Mouse (Mus musculus) ovary, adult 18-20 months (tissue): ENCODE results near the gene Clasp1.

ENCODE experiments used
- DNase-seq: peaks from one replicate; pipeline ENCODE4 v3.0.0; 2022; ENCODE audit warnings: low spot score, mixed read lengths

Gene Clasp1

DNA sequence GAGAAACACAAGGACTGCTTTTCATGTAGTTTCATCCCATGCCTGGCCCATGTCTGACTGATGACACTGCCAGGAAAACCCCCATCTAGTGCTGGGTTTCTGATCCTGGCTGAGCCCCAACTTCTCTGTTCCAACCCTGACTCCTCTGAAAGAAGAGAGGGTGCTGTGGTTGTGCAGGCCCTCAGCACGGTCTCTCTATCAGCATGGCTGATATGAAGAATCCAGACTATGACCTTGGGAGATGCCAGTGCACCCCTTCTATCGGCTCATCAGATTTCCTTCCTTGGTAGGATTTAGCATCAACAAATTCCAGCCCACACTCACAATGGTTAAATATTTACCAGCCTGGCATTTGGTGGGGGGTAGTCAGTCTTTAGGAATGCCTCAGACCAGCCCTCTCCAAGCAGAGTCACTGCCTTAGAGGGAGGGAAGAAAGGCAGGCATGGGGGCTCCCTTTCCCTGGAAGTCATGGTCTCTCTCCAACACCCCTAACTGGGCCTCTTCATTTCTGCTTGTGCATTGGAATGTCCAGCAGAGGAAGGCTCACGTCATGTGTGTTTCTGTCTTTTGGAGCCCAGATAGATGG, 272.1 kb downstream of the Clasp1 start:
- DNase-seq, result peak; percentile 12
